Mouse (Mus musculus) large intestine, adult 2 months (tissue): Measurements from ENCODE around the gene Pla2g1b. TPM values are rescaled to one million over a fixed set of nuclear protein-coding genes. Genes with fewer than 3 reads are reported as not detected.
"Not testable (repeated sequence)": the region's sequence is repeated elsewhere in the genome, so short reads cannot be mapped to it uniquely, and the experiment has no call there.

Source experiments
- DNase-seq: peaks from one replicate; pipeline ENCODE4 v3.0.0-alpha.2; 2012; ENCODE audit warnings: low read depth, low spot score
- WGBS: fragments of 180-500 bp; shearing (Covaris S2); methylation state at CpG from one replicate; pipeline ENCODE4 v1.1.7; 2018; 5-methylcytosine and 5-hydroxymethylcytosine counted together
- polyA plus RNA-seq: library from polyadenylated mRNA; depleted of rRNA; stranded (reverse); fragments of >200 nt; gene quantifications from 2 replicates; pipeline ENCODE4 v1.2.3, GENCODE M21; 2012; rRNA removed

Gene Pla2g1b
- polyA plus RNA-seq, 1 experiment = 7.7 TPM

GRCm38 (mm10) chr5:115516908-115517307 is 50.8 kb downstream of the Pla2g1b start:
- DNase-seq = no peak
- WGBS = 82% methylated on average over 7 of the region's 7 CpGs

GRCm38 (mm10) chr5:115517501-115517900 is 51.4 kb downstream of the Pla2g1b start:
- WGBS = 81% methylated on average over 9 of the region's 9 CpGs
- DNase-seq = no peak

- 94% methylated on average over 8 of the region's 8 CpGs for WGBS
Measured at GRCm38 (mm10) chr5:115518214-115518613, 52.2 kb downstream of the Pla2g1b start.

GRCm38 (mm10) chr5:115520325-115520869 is 54.3 kb downstream of the Pla2g1b start:
- DNase-seq = no peak
- 45% methylated on average over 21 of the region's 21 CpGs for WGBS

More at GRCm38 (mm10) chr5:115518214-115518613, 52.2 kb downstream of the Pla2g1b start:
- not testable (repeated sequence) for DNase-seq

- no peak for DNase-seq
- 8% methylated on average over 21 of the region's 21 CpGs for WGBS
Measured at GRCm38 (mm10) chr5:115521553-115522461, 55.7 kb downstream of the Pla2g1b start.

GRCm38 (mm10) chr5:115522531-115522930 is 56.5 kb downstream of the Pla2g1b start:
- DNase-seq = no peak
- 83% methylated on average over 4 of the region's 4 CpGs for WGBS

- no peak for DNase-seq
- 32% methylated on average over 15 of the region's 15 CpGs for WGBS
Measured at GRCm38 (mm10) chr5:115522981-115523499, 57.0 kb downstream of the Pla2g1b start.

GRCm38 (mm10) chr5:115523971-115524370 is 57.9 kb downstream of the Pla2g1b start:
- DNase-seq = no peak
- 62% methylated on average over 15 of the region's 15 CpGs for WGBS

Other genes starting within 250 kb of the Pla2g1b start
- 68.2 and 68.5 TPM in 2 replicates for gene Pop5, start 230.4 kb upstream of the Pla2g1b start, polyA plus RNA-seq
- 111 and 116 TPM in 2 replicates for gene Rnf10, start 193.4 kb upstream of the Pla2g1b start, polyA plus RNA-seq
- 16.0 and 17.1 TPM in 2 replicates for gene Coq5, start 186.6 kb upstream of the Pla2g1b start, polyA plus RNA-seq
- 147 and 222 TPM in 2 replicates for gene Dynll1, start 165.3 kb upstream of the Pla2g1b start, polyA plus RNA-seq
- 28.5 and 31.3 TPM in 2 replicates for gene Srsf9, start 139.1 kb upstream of the Pla2g1b start, polyA plus RNA-seq
- 8.3 and 9.4 TPM in 2 replicates for gene Gatc, start 125.1 kb upstream of the Pla2g1b start, polyA plus RNA-seq
- 22.4 and 22.9 TPM in 2 replicates for gene Triap1, start 125.0 kb upstream of the Pla2g1b start, polyA plus RNA-seq
- gene Cox6a1, start 117.3 kb upstream of the Pla2g1b start, polyA plus RNA-seq = 3,102 and 3,530 TPM in 2 replicates
- gene Msi1, start 36.7 kb upstream of the Pla2g1b start, polyA plus RNA-seq = 8.7 and 9.9 TPM in 2 replicates
- 17.3 and 24.2 TPM in 2 replicates for gene Sirt4, start 18.5 kb downstream of the Pla2g1b start, polyA plus RNA-seq
- 76.8 and 135 TPM in 2 replicates for gene Pxn, start 40.4 kb downstream of the Pla2g1b start, polyA plus RNA-seq
- 2,416 and 2,431 TPM in 2 replicates for gene Rplp0, start 93.2 kb downstream of the Pla2g1b start, polyA plus RNA-seq
- gene Gcn1l1, start 99.0 kb downstream of the Pla2g1b start, polyA plus RNA-seq = 26.0 and 34.9 TPM in 2 replicates
- 52.8 and 56.6 TPM in 2 replicates for gene Rab35, start 165.6 kb downstream of the Pla2g1b start, polyA plus RNA-seq